Mouse (Mus musculus) T-helper 1 cell (primary cell): ENCODE measurements around the gene Kctd7.

ENCODE experiments used
- in situ Hi-C: fragments of 300-600 bp; cut with MboI, MseI; formaldehyde crosslinking; loops from one replicate; pipeline ENCODE4 v1.15.1; 2025; ENCODE audit warnings: high pct_unique_total_duplicates

Kctd7 gene

DNA sequence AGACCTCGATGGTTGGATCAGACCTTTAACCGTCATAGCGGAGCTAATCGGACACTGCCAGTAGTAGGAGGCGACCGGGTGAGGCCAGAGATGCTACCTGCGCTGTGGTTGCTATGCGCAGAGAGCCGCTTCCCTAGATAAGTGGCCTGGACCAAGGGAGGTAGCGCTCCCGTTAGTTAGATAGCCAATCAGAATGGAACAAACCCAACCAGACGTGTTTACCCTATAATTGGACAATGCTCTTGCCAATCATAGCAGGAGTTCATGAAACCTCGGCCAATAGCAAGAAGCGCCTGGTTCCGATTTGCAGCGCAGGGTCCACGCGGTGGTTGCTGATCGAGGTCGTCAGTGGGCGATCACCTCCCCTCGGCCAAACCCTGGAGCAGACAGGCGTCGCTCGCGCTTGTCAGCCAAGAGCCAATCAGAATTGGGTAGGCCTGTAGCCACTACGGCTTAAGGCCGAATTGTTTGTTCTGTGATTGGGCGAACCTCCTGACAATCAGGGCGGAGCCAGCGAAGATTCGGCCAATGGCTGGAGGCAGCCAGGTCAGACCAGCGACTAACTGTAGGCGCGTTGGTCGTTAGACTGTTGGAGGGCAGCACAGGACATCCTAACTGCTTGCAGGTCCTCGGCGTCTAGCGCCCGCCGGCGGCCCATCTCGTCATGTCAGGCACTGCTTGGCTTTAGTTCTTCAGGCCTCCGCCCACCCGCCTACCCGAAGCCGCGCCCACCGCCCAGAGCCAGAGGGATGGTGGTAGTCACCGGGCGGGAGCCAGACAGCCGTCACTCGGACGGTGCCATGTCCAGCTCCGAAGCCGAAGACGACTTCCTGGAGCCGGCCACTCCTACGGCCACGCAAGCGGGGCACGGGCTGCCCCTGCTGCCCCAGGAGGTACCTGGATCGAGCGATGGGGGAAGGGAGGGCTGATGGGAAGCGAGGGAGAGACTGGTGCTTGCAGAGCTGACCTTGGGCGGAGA lies at the start of gene Kctd7:
Gene Kctd7, plus strand, starts transcription at position 528 of the 979 bp plus-strand sequence.
- in situ Hi-C loops: no loop called here

DNA sequence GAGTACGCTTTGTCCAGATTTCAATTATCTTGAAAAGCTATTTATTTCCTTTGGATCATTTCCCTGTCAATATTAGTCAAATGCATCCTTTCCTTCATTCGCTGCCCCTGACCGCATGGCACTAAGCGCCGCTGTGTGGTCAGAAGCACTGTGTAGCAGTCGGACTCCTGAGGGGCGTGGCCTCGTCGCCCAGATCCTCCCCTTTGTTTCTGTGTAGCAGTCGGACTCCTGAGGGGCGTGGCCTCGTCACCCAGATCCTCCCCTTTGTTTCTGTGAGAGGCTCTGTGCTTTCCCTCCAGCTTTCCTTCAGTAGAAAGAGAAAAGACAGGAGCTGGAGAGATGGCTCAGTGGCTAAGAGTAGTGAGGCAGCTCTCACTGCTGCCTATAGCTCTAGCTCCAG lies 47.9 kb upstream of the Kctd7 start:
- in situ Hi-C loops: no loop called here

DNA sequence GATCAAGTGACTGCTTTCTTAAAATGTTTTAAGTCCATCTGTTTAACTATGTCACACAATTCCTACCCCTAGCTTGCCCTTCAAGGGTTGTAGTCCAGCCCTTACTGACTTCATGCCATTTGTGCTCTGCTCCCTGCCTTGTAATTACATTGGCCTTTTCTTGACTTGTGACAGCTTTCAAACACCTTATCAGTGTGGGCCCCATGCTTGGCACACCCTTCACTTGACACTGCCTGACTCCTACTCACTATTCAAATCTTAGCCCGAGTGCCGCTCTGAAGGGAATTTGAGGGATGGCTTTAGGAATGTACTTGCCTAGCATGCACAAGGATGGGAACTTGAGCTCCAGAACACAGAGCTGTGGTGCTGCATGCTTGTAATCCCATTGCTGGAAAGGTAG lies 46.8 kb upstream of the Kctd7 start:
- in situ Hi-C loops: no loop called here

DNA sequence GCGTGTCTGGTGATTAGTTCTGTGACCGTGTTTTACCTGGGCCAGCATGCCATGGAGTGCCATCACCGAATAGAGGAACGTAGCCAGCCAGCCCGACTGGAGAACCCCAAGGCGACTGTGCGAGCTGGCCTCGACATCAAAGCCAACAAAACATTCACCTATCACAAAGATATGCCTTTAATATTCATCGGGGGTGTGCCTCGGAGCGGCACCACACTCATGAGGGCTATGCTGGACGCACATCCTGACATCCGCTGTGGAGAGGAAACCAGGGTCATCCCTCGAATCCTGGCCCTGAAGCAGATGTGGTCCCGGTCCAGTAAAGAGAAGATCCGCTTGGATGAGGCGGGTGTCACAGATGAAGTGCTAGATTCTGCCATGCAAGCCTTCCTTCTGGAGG lies 42.9 kb upstream of the Kctd7 start:
- in situ Hi-C loops: no loop called here

DNA sequence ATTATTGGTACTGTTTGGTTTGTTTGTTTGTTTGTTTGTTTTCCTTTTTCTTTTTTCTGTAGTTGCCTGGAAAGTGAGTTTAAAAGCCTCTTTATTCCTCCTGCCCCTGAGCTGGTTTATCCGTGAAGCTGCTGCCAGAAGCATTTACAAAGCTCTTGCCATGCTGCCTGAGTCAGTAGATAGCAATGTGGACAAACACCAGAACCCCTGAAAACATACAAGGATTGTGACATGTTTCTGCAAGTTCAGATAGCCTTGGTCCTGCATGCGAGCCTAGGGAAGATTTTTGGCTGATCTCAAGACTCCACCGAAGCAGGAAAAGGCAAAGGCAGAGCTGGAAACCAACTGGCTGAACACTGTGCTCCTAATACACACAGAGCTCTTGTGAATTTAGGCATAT lies 35.3 kb upstream of the Kctd7 start:
- in situ Hi-C loops: no loop called here

DNA sequence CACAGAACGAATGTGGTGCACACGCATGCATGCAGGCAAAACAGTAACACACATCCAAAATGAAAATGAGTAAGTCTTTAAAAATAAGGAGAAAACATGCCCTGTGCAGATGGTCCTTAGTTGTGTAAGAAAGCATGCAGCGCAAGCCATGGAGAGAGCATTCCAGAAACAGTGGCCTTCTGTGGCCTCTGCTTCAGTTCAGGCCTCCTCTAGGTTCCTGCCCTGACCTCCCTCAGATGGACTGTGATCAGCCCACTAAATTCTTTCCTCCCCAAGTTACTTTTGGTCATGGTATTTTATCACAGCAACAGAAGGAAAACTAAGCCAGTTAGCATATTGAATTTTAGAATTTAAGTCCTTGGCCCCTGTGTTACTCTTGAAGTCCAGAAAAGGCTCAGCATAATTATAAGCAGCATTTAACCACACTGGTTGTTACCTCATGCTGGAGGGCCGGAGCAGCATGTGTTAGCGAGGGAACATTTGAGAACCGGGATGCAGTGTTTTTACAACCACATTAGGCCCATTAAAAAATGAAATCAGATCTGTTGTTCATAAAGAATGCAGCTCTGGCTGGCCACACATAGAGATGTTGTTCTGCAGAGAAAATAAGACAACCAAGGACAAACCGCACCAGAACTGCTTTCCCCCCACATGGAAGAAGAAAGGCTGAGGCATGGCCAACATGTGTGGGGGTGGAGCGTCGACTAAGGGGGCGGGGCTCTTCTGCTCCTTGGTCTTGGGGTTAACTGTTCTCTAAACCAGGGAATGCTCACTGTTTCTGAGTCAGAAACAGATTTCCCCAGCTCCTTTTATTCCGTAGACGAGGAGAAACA lies 33.8 kb upstream of the Kctd7 start:
- in situ Hi-C loops: no loop called here

DNA sequence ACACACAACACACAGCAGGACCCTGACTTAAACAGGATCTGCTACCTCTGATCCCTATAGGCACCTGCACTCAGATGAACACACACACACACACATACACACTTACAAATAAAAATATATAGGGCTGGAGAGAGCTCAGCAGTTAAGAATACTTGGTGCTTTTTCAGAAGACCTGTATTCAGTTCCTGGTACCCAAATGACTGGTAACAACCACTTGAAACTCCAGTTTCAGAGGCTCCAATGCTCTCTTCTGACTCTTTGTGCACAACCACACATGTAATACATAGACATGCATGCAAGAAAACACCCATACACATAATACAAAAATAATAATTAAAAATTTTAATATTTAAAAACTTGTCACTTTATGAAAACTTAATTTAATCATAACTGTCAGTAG lies 32.0 kb upstream of the Kctd7 start:
- in situ Hi-C loops: no loop called here

DNA sequence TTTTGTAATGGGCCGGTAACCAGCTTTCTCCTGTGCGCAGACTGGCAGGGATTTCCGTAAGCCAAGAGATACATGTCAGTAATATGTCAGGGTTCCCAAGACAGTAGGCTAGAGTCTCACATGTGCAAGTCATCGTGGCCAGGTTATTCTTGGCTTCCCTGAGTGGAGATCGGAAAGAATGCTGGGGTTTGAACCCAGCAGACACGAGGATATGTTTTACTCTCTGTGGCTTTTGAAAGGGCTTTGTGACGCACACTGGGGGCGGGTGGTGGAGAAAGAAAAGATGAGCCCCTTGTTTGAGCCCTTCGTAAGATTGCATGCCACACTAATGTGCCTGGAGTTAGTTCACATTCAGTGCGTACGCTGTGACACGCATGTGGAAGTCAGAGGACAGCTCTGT lies 28.5 kb upstream of the Kctd7 start:
- in situ Hi-C loops: no loop called here

DNA sequence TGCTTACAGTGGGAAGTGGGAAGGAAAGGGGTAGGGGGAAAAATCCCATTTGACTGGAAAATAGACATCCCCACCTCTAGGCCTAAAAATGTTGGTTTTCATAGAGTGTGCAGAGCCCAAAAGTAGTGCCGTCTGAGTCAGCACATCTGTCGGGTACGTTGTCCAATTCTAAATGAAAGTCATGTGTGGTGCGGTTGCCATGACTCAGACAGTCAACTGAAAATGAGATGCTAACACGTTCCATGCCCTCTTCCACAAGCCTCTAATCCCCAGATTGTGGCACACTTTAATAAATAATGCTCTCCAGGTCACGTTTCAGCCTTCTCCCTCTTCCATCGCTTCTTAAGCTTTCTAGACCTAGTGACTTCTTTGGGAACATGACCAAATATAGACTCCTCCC lies 27.8 kb upstream of the Kctd7 start:
- in situ Hi-C loops: no loop called here

DNA sequence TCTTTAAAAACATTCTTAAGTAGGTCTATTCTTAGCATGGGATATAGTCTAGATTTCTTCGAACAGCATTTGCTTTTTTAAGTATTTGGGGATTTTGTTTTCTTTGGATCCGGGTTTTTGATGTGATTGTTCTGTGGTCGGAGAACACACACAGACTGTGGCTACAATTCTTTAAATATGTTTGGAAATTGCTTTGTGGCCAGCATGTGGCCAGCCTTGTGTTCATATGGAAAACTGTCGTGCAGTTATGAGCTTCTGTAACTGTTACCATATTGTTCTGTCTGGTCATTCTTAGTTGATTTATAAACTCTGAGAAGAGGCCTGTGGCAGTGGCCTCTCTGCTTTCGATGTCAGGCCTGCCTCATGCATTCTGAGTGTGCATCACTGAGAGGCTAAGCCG lies 26.7 kb upstream of the Kctd7 start:
- in situ Hi-C loops: no loop called here

DNA sequence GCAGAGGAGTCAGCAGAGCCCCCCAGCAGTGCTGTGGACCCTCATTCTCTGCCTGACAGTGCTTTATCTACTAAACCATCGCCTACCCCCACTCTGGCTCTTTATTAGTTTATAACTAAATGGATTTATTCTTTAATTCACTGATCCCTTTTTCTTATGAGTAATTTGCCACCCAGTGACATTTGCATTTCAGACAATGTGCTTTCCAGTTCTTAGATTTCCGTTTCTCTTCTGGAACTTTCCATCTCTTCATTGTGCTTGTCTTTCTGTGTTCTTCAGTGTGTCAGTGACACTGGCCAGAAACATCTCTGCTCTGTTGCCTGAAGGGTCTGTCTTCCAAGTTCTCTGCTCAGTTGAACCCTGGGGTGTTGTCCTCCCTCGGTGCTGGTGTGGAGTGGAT lies 25.4 kb upstream of the Kctd7 start:
- in situ Hi-C loops: no loop called here

DNA sequence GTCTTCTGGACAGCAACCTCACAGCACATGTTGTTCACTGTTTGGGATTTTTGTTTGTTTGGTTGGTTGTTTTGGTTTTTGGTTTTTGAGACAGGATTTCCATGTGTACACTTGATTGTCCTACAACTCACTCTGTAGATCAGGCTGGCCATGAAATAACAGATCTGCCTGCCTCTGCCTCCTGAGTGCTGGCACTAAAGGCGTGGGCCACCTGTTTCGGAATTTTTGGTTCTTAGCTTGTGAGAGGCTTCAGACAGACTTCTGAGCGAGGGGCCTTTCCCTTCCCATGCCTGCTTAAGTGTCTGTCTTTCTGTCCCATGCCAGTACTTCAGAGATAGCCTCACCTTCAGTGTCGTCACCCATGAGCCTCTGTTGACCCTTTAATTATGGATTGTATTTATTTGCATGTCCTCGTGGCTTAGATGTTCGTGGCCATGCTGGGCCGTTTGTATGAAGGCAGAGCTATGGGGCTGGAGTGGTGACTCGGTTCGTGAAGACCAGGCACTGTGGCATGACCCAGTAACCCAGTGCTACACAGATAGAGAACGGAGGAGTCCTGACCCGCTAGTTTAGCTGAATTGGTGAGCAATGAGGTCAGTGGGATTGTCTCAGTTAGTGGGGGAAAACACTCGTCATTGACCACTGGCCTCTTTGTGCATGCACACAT lies 24.5 kb upstream of the Kctd7 start:
- in situ Hi-C loops: no loop called here

DNA sequence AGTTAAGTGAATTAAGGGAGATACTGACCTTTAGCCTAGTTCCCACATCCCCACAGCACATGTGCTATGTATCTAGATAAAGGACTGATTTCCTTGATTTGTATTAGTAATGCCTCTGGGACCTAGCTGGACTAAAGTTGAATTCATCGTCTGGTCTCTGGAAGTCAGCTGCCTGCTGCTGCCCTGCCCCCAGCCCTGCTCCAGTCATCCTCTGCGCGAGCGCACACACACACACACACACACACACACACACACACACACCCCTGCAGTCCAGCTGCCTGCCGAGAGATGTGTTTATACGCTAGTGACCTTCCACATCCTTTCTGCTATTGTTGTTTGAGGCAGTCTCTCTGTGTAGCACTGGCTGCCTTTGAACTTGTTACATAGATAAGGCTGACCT lies 23.8 kb upstream of the Kctd7 start:
- in situ Hi-C loops: no loop called here

DNA sequence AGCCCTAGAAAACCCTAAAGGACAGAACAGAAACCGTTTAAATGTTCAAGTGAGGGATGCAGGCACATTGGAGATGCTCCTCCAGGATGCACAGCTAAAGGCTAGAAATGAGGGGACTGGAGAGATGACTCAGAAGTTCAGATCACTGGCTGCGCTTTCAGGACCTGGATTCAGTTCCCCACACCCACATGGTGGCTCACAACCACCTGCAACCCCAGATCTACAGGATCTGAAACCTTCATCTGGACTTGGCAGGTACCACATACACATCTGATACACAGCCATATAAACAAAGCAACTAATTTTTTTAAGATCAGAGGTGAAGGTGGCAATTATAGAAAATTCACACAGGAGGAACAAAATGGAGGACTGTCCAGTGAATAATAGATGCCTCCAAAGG lies 22.3 kb upstream of the Kctd7 start:
- in situ Hi-C loops: no loop called here

DNA sequence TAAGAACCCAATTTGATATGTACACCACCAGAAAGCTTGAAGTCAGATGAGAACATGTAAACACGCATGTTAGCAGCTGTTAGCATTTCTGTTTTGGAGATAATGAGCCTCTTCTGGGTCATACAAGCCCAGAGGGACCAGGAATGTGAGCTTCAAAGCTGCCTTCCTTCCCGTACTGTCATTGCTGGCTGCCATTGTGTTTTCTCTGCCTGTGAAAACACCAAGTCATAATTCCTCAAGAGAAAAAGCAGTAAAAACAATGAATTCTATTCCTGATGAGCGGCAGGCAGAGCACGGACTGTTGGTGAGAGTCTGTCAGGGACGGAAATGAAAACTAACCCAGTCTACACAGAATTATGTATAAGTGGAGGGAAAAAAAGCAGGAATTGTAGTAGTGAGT lies 20.4 kb upstream of the Kctd7 start:
- in situ Hi-C loops: no loop called here

DNA sequence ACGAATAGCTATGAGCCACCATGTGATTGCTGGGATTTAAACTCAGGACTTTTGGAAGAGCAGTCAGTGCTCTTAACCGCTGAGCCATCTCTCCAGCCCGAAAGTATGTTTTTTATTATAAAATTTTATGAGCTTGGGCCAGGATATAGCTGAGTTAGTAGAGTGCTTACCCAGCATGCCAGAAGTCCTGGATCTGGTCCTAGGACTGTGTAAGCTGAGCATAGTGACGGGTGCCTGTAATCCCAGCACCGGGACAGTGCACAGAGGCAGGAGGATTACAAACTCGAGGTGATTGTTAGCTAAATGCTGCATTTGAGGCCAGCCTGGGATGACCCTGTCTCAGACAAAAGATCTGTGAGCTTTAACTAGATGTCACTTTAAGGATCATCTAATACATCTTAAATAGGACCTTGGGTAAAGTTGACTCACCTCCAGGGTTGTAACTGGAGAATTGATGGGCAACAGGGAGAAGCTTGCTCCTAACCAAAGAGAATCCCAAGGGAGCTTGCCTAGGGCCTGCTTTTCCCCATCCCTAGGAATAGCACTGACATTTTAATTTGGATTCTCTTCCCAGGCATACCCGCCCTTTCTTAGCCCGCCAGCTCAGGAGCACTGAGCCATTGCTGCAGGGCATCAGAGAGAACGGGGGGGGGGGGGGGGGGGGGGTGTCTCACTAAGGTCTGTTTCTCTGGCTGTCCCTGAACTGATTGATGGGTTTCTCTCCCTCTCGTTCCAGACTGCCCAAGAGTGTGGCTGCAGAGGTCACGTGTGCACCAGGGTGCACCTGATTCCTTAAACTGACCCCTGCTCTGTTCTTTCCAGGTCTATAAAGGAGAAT lies 15.8 kb upstream of the Kctd7 start:
- in situ Hi-C loops: no loop called here

DNA sequence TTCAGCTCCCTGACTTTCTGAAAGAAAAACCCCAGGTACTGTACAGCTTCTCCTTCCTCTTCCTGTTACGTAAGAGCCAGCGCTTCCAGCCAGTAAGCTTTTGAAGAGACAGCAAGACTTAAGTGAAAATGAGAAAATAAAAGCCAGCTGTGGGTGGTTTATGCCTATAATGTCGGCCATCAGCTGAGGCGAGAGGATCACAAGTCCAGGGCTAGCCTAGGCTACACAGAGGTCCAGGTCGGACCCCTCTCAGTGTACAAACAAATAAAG lies 15.2 kb upstream of the Kctd7 start:
- in situ Hi-C loops: no loop called here

DNA sequence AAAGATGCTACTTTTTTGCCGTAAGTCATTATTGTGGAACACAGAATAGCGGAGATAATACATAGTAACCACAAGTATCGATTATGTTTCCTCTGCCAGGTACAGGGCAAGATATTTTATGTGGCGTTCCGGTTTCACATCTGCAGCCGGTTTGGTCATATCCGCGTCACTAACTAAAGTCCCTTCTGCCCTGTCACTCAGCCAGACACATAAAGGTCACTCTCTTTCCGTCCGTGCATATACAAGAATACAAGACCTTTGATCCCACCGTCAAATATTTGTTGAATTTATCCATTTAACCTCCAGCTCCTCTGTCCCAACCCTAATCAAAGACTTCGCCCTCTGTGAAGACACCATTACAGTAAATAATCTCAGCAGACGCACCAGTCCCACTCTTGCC lies 8.1 kb upstream of the Kctd7 start:
- in situ Hi-C loops: loop anchor here (5.0 kb wide), 1 partner anchor 69 kb away; no protein-coding TSS in a partner anchor

DNA sequence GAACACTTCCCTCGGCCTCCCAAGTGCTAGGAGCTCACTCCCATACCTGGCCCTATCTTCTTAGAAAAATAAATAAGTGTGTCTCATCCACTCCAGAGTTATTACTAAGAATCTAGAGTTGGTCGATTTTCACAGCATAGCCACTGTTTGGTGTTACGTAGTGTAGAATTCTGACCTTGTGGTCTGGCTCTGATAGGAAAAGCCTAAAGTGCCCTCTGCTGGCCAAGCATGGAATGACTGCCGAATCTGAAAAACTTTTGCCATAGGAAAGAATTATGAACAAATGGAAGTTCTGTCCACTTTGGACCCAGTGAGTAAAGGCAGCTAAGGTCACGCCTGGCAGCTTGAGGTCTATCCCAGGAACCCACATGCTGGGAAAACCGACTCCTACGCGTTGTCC lies 5.3 kb upstream of the Kctd7 start:
- in situ Hi-C loops: loop anchor here (5.0 kb wide), 1 partner anchor 72 kb away; no protein-coding TSS in a partner anchor

DNA sequence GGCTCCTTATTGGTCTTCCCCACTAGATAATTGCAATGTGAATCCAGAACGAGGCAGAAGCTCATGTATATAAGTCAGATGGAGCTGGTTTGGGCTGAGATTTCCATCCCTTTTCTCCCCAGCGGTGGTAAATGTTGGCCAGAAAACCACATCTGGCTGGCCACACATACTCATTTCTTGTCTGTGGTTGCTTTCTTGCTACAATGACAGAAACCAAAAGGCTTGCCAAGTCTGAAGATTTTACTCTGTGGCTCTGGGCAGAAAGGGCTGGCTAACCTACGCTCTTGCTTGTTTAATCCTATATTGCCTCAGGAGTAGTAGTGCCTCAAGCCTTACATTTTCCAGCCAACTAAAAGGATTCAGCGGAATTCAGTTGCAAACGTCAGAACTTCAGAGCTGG lies 3.5 kb upstream of the Kctd7 start:
- in situ Hi-C loops: no loop called here

DNA sequence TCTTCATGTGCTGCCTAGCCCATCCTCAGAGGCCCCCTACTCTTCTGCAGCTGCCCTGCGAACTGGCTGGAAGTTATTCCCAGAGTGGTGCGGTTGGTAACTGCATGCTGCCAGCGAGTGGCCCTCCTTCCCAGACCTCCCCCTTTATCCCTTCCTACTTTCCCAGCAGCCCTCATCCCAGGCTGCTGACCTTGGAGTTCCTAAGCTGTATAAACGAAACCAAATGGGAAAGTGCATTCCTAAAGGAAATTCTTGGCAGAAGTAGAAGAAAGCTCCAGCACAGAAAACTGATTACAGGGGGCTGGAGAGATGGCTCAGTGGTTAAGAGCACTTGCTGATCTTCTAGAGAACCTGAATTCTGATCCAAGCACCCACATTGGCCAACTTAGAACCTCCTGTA lies 2.6 kb upstream of the Kctd7 start:
- in situ Hi-C loops: no loop called here

DNA sequence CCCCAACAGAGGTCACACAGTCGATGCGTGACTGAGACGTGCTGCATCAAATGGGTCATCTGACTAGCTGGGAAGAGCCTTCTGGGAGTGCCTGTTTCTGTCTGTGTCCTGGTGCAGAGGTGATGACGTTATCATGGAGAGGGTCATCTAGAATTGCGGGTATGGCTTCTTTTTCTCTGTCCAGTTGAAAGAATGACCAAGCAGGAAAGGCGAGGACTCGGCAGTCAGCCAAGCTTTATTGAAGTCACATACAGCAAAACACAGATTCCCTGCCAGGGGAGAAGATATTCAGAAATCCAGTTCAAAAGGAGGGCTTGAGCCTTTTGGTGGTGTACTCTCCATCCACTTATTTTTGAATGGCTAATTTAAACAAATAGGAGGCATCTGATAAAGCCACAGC lies 1.6 kb upstream of the Kctd7 start:
- in situ Hi-C loops: no loop called here
